In genomic region chr3:22438027-22438780, GRCm38 (mm10) we compare ENCODE assay signal across 18 mouse cellular contexts.
DNase-seq lines count a peak whose midpoint lies in the region; ATAC-seq and TF ChIP-seq lines count a peak whose summit lies in the region.
"Had no signal": no experiment of that assay in that cellular context is flagged by ENCODE, and none has a peak within 500 bp of the region (broad histone marks: within the 10 kb centered on the region; RNA-seq: fewer than 3 reads in every experiment).

No protein-coding gene starts in this region.

- no peaks in the 10 kb centered on the region for H3K9me3 ChIP-seq in kidney, embryonic 16.5 days (ENCODE audit: low read length)
- H3K9me3 ChIP-seq in midbrain, embryonic 11.5 days (ENCODE audit: control insufficient read depth, low read length) = no peaks in the 10 kb centered on the region
- no peaks in the 10 kb centered on the region for H3K9me3 ChIP-seq in midbrain, postnatal 0 days (ENCODE audit: low read length)
- no peaks in the 10 kb centered on the region for H3K9me3 ChIP-seq in midbrain, embryonic 15.5 days
- H3K9me3 ChIP-seq: embryonic facial prominence, embryonic 15.5 days; forebrain, embryonic 12.5 days; hindbrain, embryonic 12.5 days; liver, embryonic 15.5 days had no signal

- H3K4me3 ChIP-seq in kidney, embryonic 16.5 days (ENCODE audit: low read length) = no peak overlapping the region
- no peak overlapping the region for H3K4me3 ChIP-seq in midbrain, embryonic 11.5 days (ENCODE audit: low read depth, low read length)
- no peak overlapping the region for H3K4me3 ChIP-seq in midbrain, postnatal 0 days (ENCODE audit: low read depth, low read length)
- H3K4me3 ChIP-seq in midbrain, embryonic 15.5 days = no peak overlapping the region
- H3K4me3 ChIP-seq: embryonic facial prominence, embryonic 15.5 days; forebrain, embryonic 12.5 days; hindbrain, embryonic 12.5 days; liver, embryonic 15.5 days had no signal

- peak; percentile 70 for ATAC-seq in kidney, embryonic 16.5 days (ENCODE audit: low FRiP score, low TSS enrichment)
- 0 out of 2 replicates have a peak, but pooled peaks have one; percentile 57 for ATAC-seq in midbrain, embryonic 11.5 days (ENCODE audit: low FRiP score)
- ATAC-seq in midbrain, postnatal 0 days (ENCODE audit: low FRiP score) = no peak
- ATAC-seq in midbrain, embryonic 15.5 days (replicated peaks) = 0 out of 2 replicates have a peak, but pooled peaks have one; percentile 72
- ATAC-seq in megakaryocyte, adult 5-6 weeks (ENCODE audit: poor library complexity, severe bottlenecking) = no peak
- ATAC-seq: CD4-positive, CD25-positive, alpha-beta regulatory T cell, adult 4 months; intestine, postnatal 0 days had no signal

- no peak overlapping the region for H3K4me2 ChIP-seq in kidney, embryonic 16.5 days (replicated peaks; ENCODE audit: low read depth, low read length)
- no peak overlapping the region for H3K4me2 ChIP-seq in midbrain, embryonic 11.5 days
- H3K4me2 ChIP-seq in midbrain, postnatal 0 days (ENCODE audit: low read depth, low read length, poor library complexity, severe bottlenecking) = no peak overlapping the region
- H3K4me2 ChIP-seq in midbrain, embryonic 15.5 days = no peak overlapping the region
- H3K4me2 ChIP-seq: embryonic facial prominence, embryonic 15.5 days; forebrain, embryonic 12.5 days; hindbrain, embryonic 12.5 days; liver, embryonic 15.5 days had no signal

- H3K27ac ChIP-seq in kidney, embryonic 16.5 days (ENCODE audit: low read length) = no peak overlapping the region
- no peak overlapping the region for H3K27ac ChIP-seq in midbrain, embryonic 11.5 days (ENCODE audit: low read depth, low read length)
- no peak overlapping the region for H3K27ac ChIP-seq in midbrain, postnatal 0 days (ENCODE audit: low read depth, low read length)
- no peak overlapping the region for H3K27ac ChIP-seq in midbrain, embryonic 15.5 days
- H3K27ac ChIP-seq: embryonic facial prominence, embryonic 15.5 days; forebrain, embryonic 12.5 days; hindbrain, embryonic 12.5 days; liver, embryonic 15.5 days had no signal

- no peaks in the 10 kb centered on the region for H3K27me3 ChIP-seq in kidney, embryonic 16.5 days (ENCODE audit: insufficient read depth, low read length)
- H3K27me3 ChIP-seq in midbrain, embryonic 11.5 days (ENCODE audit: control insufficient read depth, insufficient read depth, low read length) = no peaks in the 10 kb centered on the region
- no peaks in the 10 kb centered on the region for H3K27me3 ChIP-seq in midbrain, postnatal 0 days (ENCODE audit: insufficient read depth, low read length)
- no peaks in the 10 kb centered on the region for H3K27me3 ChIP-seq in midbrain, embryonic 15.5 days (replicated peaks)
- H3K27me3 ChIP-seq: embryonic facial prominence, embryonic 15.5 days; forebrain, embryonic 12.5 days; hindbrain, embryonic 12.5 days; liver, embryonic 15.5 days had no signal

- no peaks in the 10 kb centered on the region for H3K36me3 ChIP-seq in kidney, embryonic 16.5 days (ENCODE audit: insufficient read depth, low read length)
- H3K36me3 ChIP-seq in midbrain, embryonic 11.5 days (ENCODE audit: control insufficient read depth, insufficient read depth, low read length) = no peaks in the 10 kb centered on the region
- no peaks in the 10 kb centered on the region for H3K36me3 ChIP-seq in midbrain, postnatal 0 days (ENCODE audit: insufficient read depth, low read length)
- no peaks in the 10 kb centered on the region for H3K36me3 ChIP-seq in midbrain, embryonic 15.5 days (replicated peaks)
- H3K36me3 ChIP-seq: embryonic facial prominence, embryonic 15.5 days; forebrain, embryonic 12.5 days; hindbrain, embryonic 12.5 days; liver, embryonic 15.5 days had no signal

- no peak overlapping the region for H3K9ac ChIP-seq in kidney, embryonic 16.5 days (replicated peaks; ENCODE audit: low read length)
- H3K9ac ChIP-seq in midbrain, embryonic 11.5 days (ENCODE audit: low read length) = no peak overlapping the region
- H3K9ac ChIP-seq in midbrain, postnatal 0 days (replicated peaks; ENCODE audit: low read length, poor library complexity, severe bottlenecking) = no peak overlapping the region
- H3K9ac ChIP-seq in midbrain, embryonic 15.5 days = no peak overlapping the region
- H3K9ac ChIP-seq: embryonic facial prominence, embryonic 15.5 days; forebrain, embryonic 12.5 days; hindbrain, embryonic 12.5 days; liver, embryonic 15.5 days had no signal

- no peaks in the 10 kb centered on the region for H3K4me1 ChIP-seq in kidney, embryonic 16.5 days (ENCODE audit: insufficient read depth, low read length)
- no peaks in the 10 kb centered on the region for H3K4me1 ChIP-seq in midbrain, embryonic 11.5 days (ENCODE audit: control insufficient read depth, insufficient read depth, low read length)
- H3K4me1 ChIP-seq in midbrain, postnatal 0 days (ENCODE audit: insufficient read depth, low read length) = no peaks in the 10 kb centered on the region
- no peaks in the 10 kb centered on the region for H3K4me1 ChIP-seq in midbrain, embryonic 15.5 days
- H3K4me1 ChIP-seq: embryonic facial prominence, embryonic 15.5 days; forebrain, embryonic 12.5 days; hindbrain, embryonic 12.5 days; liver, embryonic 15.5 days had no signal

- WGBS in kidney, embryonic 16.5 days = 57% methylated on average over 9 of the region's 9 CpGs
- WGBS in midbrain, embryonic 11.5 days = 82% methylated on average over 9 of the region's 9 CpGs
- WGBS in midbrain, postnatal 0 days = 55% methylated on average over 9 of the region's 9 CpGs
- WGBS in midbrain, embryonic 15.5 days = 60% methylated on average over 9 of the region's 9 CpGs

- no peak for DNase-seq in kidney, adult 9 months
- no peak for DNase-seq in midbrain, embryonic 11.5 days (ENCODE audit: low spot score, missing footprints)
- no peak for DNase-seq in midbrain, postnatal 0 days (ENCODE audit: low spot score)
- DNase-seq in kidney, postnatal 4 days = peak; percentile 6 to 28
- DNase-seq: adrenal gland, adult 8-10 months; cerebellum, adult 2 months; heart, adult 18-20 months; left cerebral cortex, postnatal 4 days; thymus, adult 2 months had no signal

- TF ChIP-seq CTCF in midbrain, postnatal 0 days (IDR thresholded peaks at IDR 0.05) = no peak

Comparison
In these comparisons a context has a peak if more than half of its experiments do, and no peak if none do; other contexts are left out.
1. ATAC-seq: peak in kidney, embryonic 16.5 days (single experiment), midbrain, embryonic 11.5 days (single experiment) and midbrain, embryonic 15.5 days (single experiment); none in midbrain, postnatal 0 days (single experiment) and megakaryocyte, adult 5-6 weeks (single experiment).
2. DNase-seq: peak in kidney, postnatal 4 days (2 of 2); none in kidney, adult 9 months (single experiment), midbrain, embryonic 11.5 days (single experiment) and midbrain, postnatal 0 days (single experiment).